Mouse (Mus musculus) yolk sac, embryonic 10.5 days (tissue): ENCODE data around the gene Wfdc15b.
"Not testable (repeated sequence)": the region's sequence is repeated elsewhere in the genome, so short reads cannot be mapped to it uniquely, and the experiment has no call there.

ENCODE experiments used
- DNase-seq: peaks from one replicate; pipeline ENCODE4 v3.0.0-alpha.2; 2017; ENCODE audit warnings: low spot score

The Wfdc15b gene

GRCm38 (mm10) chr2:164221522-164221921 is at the start of gene Wfdc15b:
Gene Wfdc15b (minus strand): TSS chr2:164221660.
- DNase-seq: no peak

GRCm38 (mm10) chr2:164256540-164256939 is 35.1 kb upstream of the Wfdc15b start, which contains the start of gene Svs3b:
Gene Svs3b (minus strand): TSS chr2:164256640.
- not testable (repeated sequence) for DNase-seq

GRCm38 (mm10) chr2:164238366-164238765 is 16.9 kb upstream of the Wfdc15b start, which contains the start of gene Svs2:
Gene Svs2 (minus strand): TSS chr2:164238466.
- DNase-seq: no peak

GRCm38 (mm10) chr2:164232671-164233070 is 11.2 kb upstream of the Wfdc15b start:
- DNase-seq: peak; percentile 27

- DNase-seq: no peak
These were observed 7.1 kb upstream of the Wfdc15b start for GRCm38 (mm10) chr2:164228361-164229070.

- DNase-seq: no peak
These were observed 2.2 kb downstream of the Wfdc15b start for GRCm38 (mm10) chr2:164219295-164219694.

- no peak for DNase-seq
These were observed 8.7 kb downstream of the Wfdc15b start for GRCm38 (mm10) chr2:164212711-164213110.

GRCm38 (mm10) chr2:164210892-164211291 is 10.6 kb downstream of the Wfdc15b start:
- no peak for DNase-seq

GRCm38 (mm10) chr2:164206676-164207075 is 14.8 kb downstream of the Wfdc15b start:
- no peak for DNase-seq

- DNase-seq: not testable (repeated sequence)
These were observed 15.4 kb downstream of the Wfdc15b start for GRCm38 (mm10) chr2:164206011-164206410.

- DNase-seq: no peak
These were observed 21.7 kb downstream of the Wfdc15b start, which contains the start of gene Wfdc15a for GRCm38 (mm10) chr2:164199626-164200327. Gene Wfdc15a (minus strand): TSS chr2:164200130.

GRCm38 (mm10) chr2:164196700-164196990 is 24.8 kb downstream of the Wfdc15b start:
- no peak for DNase-seq

- DNase-seq: no peak
These were observed 25.3 kb downstream of the Wfdc15b start for GRCm38 (mm10) chr2:164195971-164196699.

GRCm38 (mm10) chr2:164194959-164195630 is 26.4 kb downstream of the Wfdc15b start:
- DNase-seq: no peak

- no peak for DNase-seq
These were observed 29.2 kb downstream of the Wfdc15b start for GRCm38 (mm10) chr2:164192279-164192678.

GRCm38 (mm10) chr2:164190576-164190975 is 30.9 kb downstream of the Wfdc15b start, which contains the start of gene Wfdc12:
Gene Wfdc12 (minus strand): TSS chr2:164190608.
- DNase-seq: no peak

- no peak for DNase-seq
These were observed 32.7 kb downstream of the Wfdc15b start for GRCm38 (mm10) chr2:164188722-164189121.

- no peak for DNase-seq
These were observed 37.2 kb downstream of the Wfdc15b start for GRCm38 (mm10) chr2:164184145-164184719.

- no peak for DNase-seq
These were observed 38.1 kb downstream of the Wfdc15b start for GRCm38 (mm10) chr2:164183340-164183739.

- DNase-seq: no peak
These were observed 38.7 kb downstream of the Wfdc15b start, which contains the start of gene Wfdc5 for GRCm38 (mm10) chr2:164182692-164183255. Gene Wfdc5 (minus strand): TSS chr2:164182742.

- DNase-seq: no peak
These were observed 40.7 kb downstream of the Wfdc15b start for GRCm38 (mm10) chr2:164180770-164181169.
